Mouse (Mus musculus): Measurements from ENCODE around the gene Ppp1r27. TPM values are rescaled to one million over a fixed set of nuclear protein-coding genes. Genes with fewer than 3 reads are reported as not detected.

Gene Ppp1r27
- polyA plus RNA-seq, 1 experiment = not detected

- no peak for DNase-seq (ENCODE audit: low read depth in 1 of 2, low spot score in 2 of 2)
- no peak overlapping the region for H3K4me3 ChIP-seq (ENCODE audit: extremely low read depth, insufficient read depth, insufficient read length)
- TF ChIP-seq CTCF (IDR thresholded peaks at IDR 0.05; ENCODE audit: extremely low read depth, insufficient read depth, insufficient read length, insufficient replicate concordance) (no peak), POLR2A (IDR thresholded peaks at IDR 0.05; ENCODE audit: low read depth, low read length) (no peak)
- H3K27me3 ChIP-seq (ENCODE audit: control insufficient read depth, insufficient read depth, low read length) = no peaks in the 10 kb centered on the region
- 90% methylated on average over 2 of the region's 2 CpGs for WGBS
- H3K36me3 ChIP-seq (ENCODE audit: control insufficient read depth, insufficient read depth, low read length) = peaks cover 26% of the 10 kb centered on the region
- peaks cover 19% of the 10 kb centered on the region; the same call in 1 of the 2 replicates for H3K4me1 ChIP-seq (ENCODE audit: control insufficient read depth, insufficient read depth, insufficient read length)
- no peak overlapping the region for H3K27ac ChIP-seq (ENCODE audit: insufficient read depth, low read length)
These were observed 24.1 kb upstream of the Ppp1r27 start for GRCm38 (mm10) chr11:120575046-120575445.

GRCm38 (mm10) chr11:120574278-120574600, 23.3 kb upstream of the Ppp1r27 start:
- Histone ChIP-seq H3K4me1 (ENCODE audit: control insufficient read depth, insufficient read depth, insufficient read length) (peaks cover 12% of the 10 kb centered on the region; the same call in 1 of the 2 replicates), H3K4me3 (ENCODE audit: extremely low read depth, insufficient read depth, insufficient read length) (no peak overlapping the region), H3K27ac (ENCODE audit: insufficient read depth, low read length) (no peak overlapping the region), H3K27me3 (ENCODE audit: control insufficient read depth, insufficient read depth, low read length) (no peaks in the 10 kb centered on the region), H3K36me3 (ENCODE audit: control insufficient read depth, insufficient read depth, low read length) (peaks cover 23% of the 10 kb centered on the region)
- no peak for DNase-seq (ENCODE audit: low read depth in 1 of 2, low spot score in 2 of 2)
- WGBS = 49% methylated on average over 5 of the region's 5 CpGs
- no peak for TF ChIP-seq CTCF (IDR thresholded peaks at IDR 0.05; ENCODE audit: extremely low read depth, insufficient read depth, insufficient read length, insufficient replicate concordance)
- TF ChIP-seq POLR2A (IDR thresholded peaks at IDR 0.05; ENCODE audit: low read depth, low read length) = no peak

GRCm38 (mm10) chr11:120573585-120574277, 22.8 kb upstream of the Ppp1r27 start:
- DNase-seq (ENCODE audit: low read depth in 1 of 2, low spot score in 2 of 2) = peak in 1 of 2 experiments; percentile 77
- under 1% methylated on average over 23 of the region's 23 CpGs for WGBS
- no peak for TF ChIP-seq POLR2A (IDR thresholded peaks at IDR 0.05; ENCODE audit: low read depth, low read length)
- no peak for TF ChIP-seq CTCF (IDR thresholded peaks at IDR 0.05; ENCODE audit: extremely low read depth, insufficient read depth, insufficient read length, insufficient replicate concordance)
- peak overlapping the region; percentile 99 for H3K27ac ChIP-seq (ENCODE audit: insufficient read depth, low read length)
- H3K27me3 ChIP-seq (ENCODE audit: control insufficient read depth, insufficient read depth, low read length) = no peaks in the 10 kb centered on the region
- H3K4me1 ChIP-seq (ENCODE audit: control insufficient read depth, insufficient read depth, insufficient read length) = peaks cover 9% of the 10 kb centered on the region; the same call in 1 of the 2 replicates
- H3K36me3 ChIP-seq (ENCODE audit: control insufficient read depth, insufficient read depth, low read length) = peaks cover 19% of the 10 kb centered on the region
- H3K4me3 ChIP-seq (ENCODE audit: extremely low read depth, insufficient read depth, insufficient read length) = peak overlapping the region; percentile 74

GRCm38 (mm10) chr11:120572752-120573584, 22.0 kb upstream of the Ppp1r27 start, which contains the start of gene P4hb:
TSS of gene P4hb (minus strand) at chr11:120573253.
- H3K27ac ChIP-seq (ENCODE audit: insufficient read depth, low read length) = peak within 1 kb of the TSS; percentile 99
- peaks cover 17% of the 10 kb centered on the region for H3K36me3 ChIP-seq (ENCODE audit: control insufficient read depth, insufficient read depth, low read length)
- peaks cover 9% of the 10 kb centered on the region; the same call in 1 of the 2 replicates for H3K4me1 ChIP-seq (ENCODE audit: control insufficient read depth, insufficient read depth, insufficient read length)
- peak; percentile 98 to 99 for DNase-seq (ENCODE audit: low read depth in 1 of 2, low spot score in 2 of 2)
- under 1% methylated on average over 94 of the region's 94 CpGs for WGBS
- no peaks in the 10 kb centered on the region for H3K27me3 ChIP-seq (ENCODE audit: control insufficient read depth, insufficient read depth, low read length)
- peak within 1 kb of the TSS; percentile 75 for H3K4me3 ChIP-seq (ENCODE audit: extremely low read depth, insufficient read depth, insufficient read length)
- TF ChIP-seq POLR2A (IDR thresholded peaks at IDR 0.05; ENCODE audit: low read depth, low read length) = peak; percentile 96
- TF ChIP-seq CTCF (IDR thresholded peaks at IDR 0.05; ENCODE audit: extremely low read depth, insufficient read depth, insufficient read length, insufficient replicate concordance) = no peak

- Histone ChIP-seq H3K27ac (ENCODE audit: insufficient read depth, low read length) (peak overlapping the region; percentile 70), H3K27me3 (ENCODE audit: control insufficient read depth, insufficient read depth, low read length) (no peaks in the 10 kb centered on the region), H3K36me3 (ENCODE audit: control insufficient read depth, insufficient read depth, low read length) (peaks cover 21% of the 10 kb centered on the region), H3K4me1 (ENCODE audit: control insufficient read depth, insufficient read depth, insufficient read length) (peaks cover 9% of the 10 kb centered on the region; the same call in 1 of the 2 replicates), H3K4me3 (ENCODE audit: extremely low read depth, insufficient read depth, insufficient read length) (peak overlapping the region; percentile 75)
- TF ChIP-seq CTCF (IDR thresholded peaks at IDR 0.05; ENCODE audit: extremely low read depth, insufficient read depth, insufficient read length, insufficient replicate concordance) (no peak), POLR2A (IDR thresholded peaks at IDR 0.05; ENCODE audit: low read depth, low read length) (no peak)
- DNase-seq (ENCODE audit: low read depth in 1 of 2, low spot score in 2 of 2) = no peak
- under 1% methylated on average over 24 of the region's 24 CpGs for WGBS
These were observed 21.5 kb upstream of the Ppp1r27 start for GRCm38 (mm10) chr11:120572417-120572751.

GRCm38 (mm10) chr11:120571754-120572416, 21.0 kb upstream of the Ppp1r27 start:
- peak overlapping the region; percentile 75 for H3K4me3 ChIP-seq (ENCODE audit: extremely low read depth, insufficient read depth, insufficient read length)
- H3K36me3 ChIP-seq (ENCODE audit: control insufficient read depth, insufficient read depth, low read length) = peaks cover 26% of the 10 kb centered on the region
- H3K27me3 ChIP-seq (ENCODE audit: control insufficient read depth, insufficient read depth, low read length) = no peaks in the 10 kb centered on the region
- no peak for DNase-seq (ENCODE audit: low read depth in 1 of 2, low spot score in 2 of 2)
- peaks cover 9% of the 10 kb centered on the region; the same call in 1 of the 2 replicates for H3K4me1 ChIP-seq (ENCODE audit: control insufficient read depth, insufficient read depth, insufficient read length)
- peak overlapping the region; percentile 70; the same call in 1 of the 2 replicates for H3K27ac ChIP-seq (ENCODE audit: insufficient read depth, low read length)
- no peak for TF ChIP-seq CTCF (IDR thresholded peaks at IDR 0.05; ENCODE audit: extremely low read depth, insufficient read depth, insufficient read length, insufficient replicate concordance)
- TF ChIP-seq POLR2A (IDR thresholded peaks at IDR 0.05; ENCODE audit: low read depth, low read length) = no peak
- WGBS = 6% methylated on average over 11 of the region's 11 CpGs
